Mouse (Mus musculus) lung, postnatal 25 days (tissue): Measurements from ENCODE around the gene Unc45a.

ENCODE experiments used
- DNase-seq: peaks from one replicate; pipeline ENCODE4 v3.0.0; 2022; ENCODE audit warnings: low spot score

The Unc45a gene

GRCm38 (mm10) chr7:80281646-80282045 lies 59.2 kb downstream of the Unc45a start:
- DNase-seq: no peak

- no peak for DNase-seq
These were observed 59.8 kb downstream of the Unc45a start for GRCm38 (mm10) chr7:80280998-80281397.

GRCm38 (mm10) chr7:80280032-80280431 lies 60.8 kb downstream of the Unc45a start:
- no peak for DNase-seq

- no peak for DNase-seq
These were observed 64.4 kb downstream of the Unc45a start for GRCm38 (mm10) chr7:80276374-80276773.
